Mouse (Mus musculus) brain, embryonic 14.5 days (tissue): Measurements from ENCODE around the gene Mansc1.

Source experiments
- CTCF ChIP-seq: fragments of 200-500 bp; IDR thresholded peaks from 2 replicates; pipeline ENCODE4 v1.5.1; 2012; ENCODE audit warnings: inconsistent platforms, mild to moderate bottlenecking, moderate library complexity, borderline replicate concordance; ENCODE audit not compliant: insufficient read depth, insufficient read length; ENCODE audit errors: extremely low read depth
- POLR2A ChIP-seq: fragments of 200-500 bp; IDR thresholded peaks from 2 replicates; pipeline ENCODE4 v1.6.1; 2012; ENCODE audit warnings: mild to moderate bottlenecking, inconsistent platforms, borderline replicate concordance; ENCODE audit not compliant: poor library complexity, insufficient read depth, insufficient read length, severe bottlenecking; ENCODE audit errors: extremely low read depth

DNA sequence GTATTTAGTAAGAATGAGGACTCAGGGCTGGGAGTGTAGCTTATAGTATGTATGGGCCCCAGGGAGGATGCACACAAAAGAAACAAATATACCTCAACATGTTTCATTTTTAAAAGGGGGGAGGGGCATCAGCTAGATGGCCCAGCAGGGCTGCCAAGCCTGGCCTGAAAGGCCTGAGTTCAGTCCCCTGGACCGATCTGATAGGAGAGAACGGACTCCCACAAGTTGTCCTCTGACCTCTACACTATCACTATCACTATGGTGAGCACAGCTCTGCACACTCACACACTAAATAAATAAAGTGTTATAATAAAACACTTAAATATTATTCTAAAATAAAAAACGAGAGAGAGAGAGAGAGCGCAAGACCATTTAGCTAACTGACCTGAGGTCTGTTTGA, 18.0 kb downstream of the Mansc1 start:
- TF ChIP-seq CTCF (no peak), POLR2A (no peak)
